Mouse (Mus musculus) hindbrain, postnatal 0 days (tissue): ENCODE measurements at regions not wholly inside any gene's neighbourhood (a gene's known extent, or its start where the extent isn't known, plus 50 kb on each side); places are given as distances from the start of the nearest gene placed in this dataset.

Experiments
- ATAC-seq: fragments of 200-750 bp; cut with Nextera tagmentation; 2 replicates; pipeline ENCODE4 v1.8.0; 2017; ENCODE audit warnings: mild to moderate bottlenecking, moderate TSS enrichment, moderate library complexity
- DNase-seq: peaks from one replicate; pipeline ENCODE4 v3.0.0-alpha.2; 2015; ENCODE audit warnings: low spot score
- H3K27ac ChIP-seq: fragments of 300-500 bp; sonication (generic); 2 replicates; pipeline ENCODE4 v1.5.1; 2014; ENCODE audit warnings: mild to moderate bottlenecking
- H3K27me3 ChIP-seq: fragments of 300-500 bp; sonication (generic); 2 replicates; pipeline ENCODE4 v1.6.1; 2014; ENCODE audit warnings: low read length, mixed read lengths; ENCODE audit not compliant: insufficient read depth
- H3K36me3 ChIP-seq: fragments of 300-500 bp; sonication (generic); 2 replicates; pipeline ENCODE4 v1.6.1; 2014; ENCODE audit warnings: low read length, mixed read lengths; ENCODE audit not compliant: insufficient read depth
- H3K4me1 ChIP-seq: fragments of 300-500 bp; sonication (generic); 2 replicates; pipeline ENCODE4 v1.6.1; 2014; ENCODE audit warnings: antibody characterized with exemption, low read length, mixed read lengths; ENCODE audit not compliant: insufficient read depth
- H3K4me2 ChIP-seq: fragments of 300-500 bp; sonication (generic); 2 replicates; pipeline ENCODE4 v1.6.1; 2014; ENCODE audit warnings: low read depth, mild to moderate bottlenecking, low read length, moderate library complexity, mixed read lengths
- H3K4me3 ChIP-seq: fragments of 300-500 bp; sonication (generic); 2 replicates; pipeline ENCODE4 v1.5.1; 2014; ENCODE audit warnings: low read length
- H3K9ac ChIP-seq: fragments of 300-500 bp; sonication (generic); replicated peaks from 2 replicates; pipeline ENCODE4 v1.6.1; 2014; ENCODE audit warnings: mild to moderate bottlenecking, low read length, moderate library complexity, mixed read lengths
- H3K9me3 ChIP-seq: fragments of 300-500 bp; sonication (generic); 2 replicates; pipeline ENCODE4 v1.6.1; 2016; ENCODE audit warnings: low read length, mixed read lengths
- CTCF ChIP-seq: IDR thresholded peaks from 2 replicates; pipeline ENCODE4 v1.5.1; 2016; ENCODE audit warnings: antibody characterized with exemption, control low read depth, low read depth
- WGBS: fragments of 180-500 bp; shearing (Covaris S2); extraction: QIAGEN DNeasy Blood & Tissue Kit; methylation state at CpG from one replicate; pipeline ENCODE4 v1.1.7; 2014; 5-methylcytosine and 5-hydroxymethylcytosine counted together

- ATAC-seq (peak; percentile 93), DNase-seq (peak; percentile 78)
- no peak overlapping the region for H3K9ac ChIP-seq
- TF ChIP-seq CTCF: no peak
- no peak overlapping the region for H3K4me3 ChIP-seq
- no peaks in the 10 kb centered on the region for H3K27me3 ChIP-seq
- H3K9me3 ChIP-seq: no peaks in the 10 kb centered on the region
- H3K27ac ChIP-seq: 0 out of 2 replicates have a peak overlapping the region, but pooled peaks have one; percentile 22
- no peaks in the 10 kb centered on the region for H3K36me3 ChIP-seq
- no peak overlapping the region for H3K4me2 ChIP-seq
- 26% methylated on average over 13 of the region's 13 CpGs for WGBS
- no peaks in the 10 kb centered on the region for H3K4me1 ChIP-seq
Observed at GRCm38 (mm10) chr8:88417307-88418095, 55.5 kb upstream of the Brd7 start.

- no peak overlapping the region for H3K27ac ChIP-seq
- H3K4me3 ChIP-seq: no peak overlapping the region
- H3K9ac ChIP-seq: no peak overlapping the region
- H3K27me3 ChIP-seq: no peaks in the 10 kb centered on the region
- no peaks in the 10 kb centered on the region for H3K4me1 ChIP-seq
- no peaks in the 10 kb centered on the region for H3K36me3 ChIP-seq
- ATAC-seq (no peak), DNase-seq (no peak)
- TF ChIP-seq CTCF: no peak
- no peaks in the 10 kb centered on the region for H3K9me3 ChIP-seq
- 75% methylated on average over 2 of the region's 2 CpGs for WGBS
- no peak overlapping the region for H3K4me2 ChIP-seq
Observed at GRCm38 (mm10) chr8:88423264-88423663, 61.3 kb upstream of the Brd7 start.

GRCm38 (mm10) chr8:88428560-88428959 lies 66.6 kb upstream of the Brd7 start:
- Histone ChIP-seq H3K4me3 (no peak overlapping the region), H3K36me3 (no peaks in the 10 kb centered on the region), H3K4me2 (no peak overlapping the region), H3K4me1 (no peaks in the 10 kb centered on the region), H3K9ac (no peak overlapping the region), H3K9me3 (no peaks in the 10 kb centered on the region), H3K27ac (no peak overlapping the region), H3K27me3 (no peaks in the 10 kb centered on the region)
- no peak for TF ChIP-seq CTCF
- WGBS: 78% methylated on average over 5 of the region's 5 CpGs
- no peak for ATAC-seq
- no peak for DNase-seq

GRCm38 (mm10) chr8:88431389-88431788 lies 69.4 kb upstream of the Brd7 start:
- no peak overlapping the region for H3K4me3 ChIP-seq
- H3K9ac ChIP-seq: no peak overlapping the region
- TF ChIP-seq CTCF: no peak
- H3K4me2 ChIP-seq: no peak overlapping the region
- no peaks in the 10 kb centered on the region for H3K36me3 ChIP-seq
- H3K27me3 ChIP-seq: no peaks in the 10 kb centered on the region
- no peaks in the 10 kb centered on the region for H3K9me3 ChIP-seq
- WGBS: 71% methylated on average over 6 of the region's 6 CpGs
- 0 out of 2 replicates have a peak, but pooled peaks cover 3% of the 10 kb centered on the region for H3K4me1 ChIP-seq
- no peak for DNase-seq
- no peak overlapping the region for H3K27ac ChIP-seq
- no peak for ATAC-seq

GRCm38 (mm10) chr8:88435686-88436085 lies 73.7 kb upstream of the Brd7 start:
- Histone ChIP-seq H3K9me3 (no peaks in the 10 kb centered on the region), H3K36me3 (no peaks in the 10 kb centered on the region), H3K4me3 (no peak overlapping the region), H3K27me3 (no peaks in the 10 kb centered on the region), H3K4me1 (0 out of 2 replicates have a peak, but pooled peaks cover 3% of the 10 kb centered on the region), H3K4me2 (no peak overlapping the region), H3K9ac (no peak overlapping the region), H3K27ac (no peak overlapping the region)
- TF ChIP-seq CTCF: no peak
- 70% methylated on average over 2 of the region's 2 CpGs for WGBS
- DNase-seq (peak; percentile 36), ATAC-seq (no peak)

- TF ChIP-seq CTCF: no peak
- Histone ChIP-seq H3K27me3 (no peaks in the 10 kb centered on the region), H3K9me3 (no peaks in the 10 kb centered on the region), H3K9ac (no peak overlapping the region), H3K4me2 (no peak overlapping the region), H3K4me1 (0 out of 2 replicates have a peak, but pooled peaks cover 3% of the 10 kb centered on the region), H3K36me3 (no peaks in the 10 kb centered on the region), H3K4me3 (no peak overlapping the region), H3K27ac (no peak overlapping the region)
- DNase-seq: no peak
- 88% methylated on average over 15 of the region's 15 CpGs for WGBS
- ATAC-seq: no peak
Observed at GRCm38 (mm10) chr8:88440219-88440618, 78.2 kb upstream of the Brd7 start.

- H3K9me3 ChIP-seq: no peaks in the 10 kb centered on the region
- no peaks in the 10 kb centered on the region for H3K27me3 ChIP-seq
- 50% methylated on average over 1 of the region's 1 CpGs for WGBS
- TF ChIP-seq CTCF: no peak
- no peak overlapping the region for H3K4me3 ChIP-seq
- H3K36me3 ChIP-seq: no peaks in the 10 kb centered on the region
- H3K27ac ChIP-seq: no peak overlapping the region
- no peaks in the 10 kb centered on the region; the same call in 1 of the 2 replicates for H3K4me1 ChIP-seq
- DNase-seq (no peak), ATAC-seq (no peak)
- H3K4me2 ChIP-seq: no peak overlapping the region
- no peak overlapping the region for H3K9ac ChIP-seq
Observed at GRCm38 (mm10) chr8:88443397-88443796, 77.8 kb upstream of the Nkd1 start.
